Comparison of ENCODE assay signal across 8 mouse cellular contexts in genomic region chr5:144963401-144963800, GRCm38 (mm10). TPM values are rescaled to one million over a fixed set of nuclear protein-coding genes. Genes with fewer than 3 reads are reported as not detected.
DNase-seq lines count a peak whose midpoint lies in the region; ATAC-seq and TF ChIP-seq lines count a peak whose summit lies in the region.

No protein-coding gene starts in this region.

- H3K4me3 ChIP-seq in embryonic facial prominence, embryonic 11.5 days (ENCODE audit: low read depth, low read length) = no peak overlapping the region; the same call in 1 of the 2 replicates
- peak overlapping the region; percentile 94 for H3K4me3 ChIP-seq in midbrain, postnatal 0 days (ENCODE audit: low read depth, low read length)

- H3K27ac ChIP-seq in embryonic facial prominence, embryonic 11.5 days (replicated peaks; ENCODE audit: low read depth, low read length) = 0 out of 2 replicates have a peak overlapping the region, but pooled peaks have one; percentile 28
- peak overlapping the region; percentile 47; the same call in 1 of the 2 replicates for H3K27ac ChIP-seq in midbrain, postnatal 0 days (ENCODE audit: low read depth, low read length)

- WGBS in embryonic facial prominence, embryonic 11.5 days = 61% methylated on average over 3 of the region's 3 CpGs
- 32% methylated on average over 3 of the region's 3 CpGs for WGBS in midbrain, postnatal 0 days

- no peaks in the 10 kb centered on the region for H3K36me3 ChIP-seq in embryonic facial prominence, embryonic 11.5 days (replicated peaks; ENCODE audit: control insufficient read depth, insufficient read depth, low read depth, low read length)
- 0 out of 2 replicates have a peak, but pooled peaks cover 3% of the 10 kb centered on the region for H3K36me3 ChIP-seq in midbrain, postnatal 0 days (ENCODE audit: insufficient read depth, low read length)

- no peak overlapping the region; the same call in 1 of the 2 replicates for H3K4me2 ChIP-seq in embryonic facial prominence, embryonic 11.5 days (ENCODE audit: low read depth, low read length)
- peak overlapping the region; percentile 67 for H3K4me2 ChIP-seq in midbrain, postnatal 0 days (ENCODE audit: low read depth, low read length, poor library complexity, severe bottlenecking)

- no peaks in the 10 kb centered on the region for H3K9me3 ChIP-seq in embryonic facial prominence, embryonic 11.5 days (replicated peaks; ENCODE audit: control insufficient read depth, low read length)
- H3K9me3 ChIP-seq in midbrain, postnatal 0 days (ENCODE audit: low read length) = no peaks in the 10 kb centered on the region

- H3K27me3 ChIP-seq in embryonic facial prominence, embryonic 11.5 days (ENCODE audit: control insufficient read depth, insufficient read depth, low read length) = peaks cover 3% of the 10 kb centered on the region; the same call in 1 of the 2 replicates
- no peaks in the 10 kb centered on the region for H3K27me3 ChIP-seq in midbrain, postnatal 0 days (ENCODE audit: insufficient read depth, low read length)

- intact Hi-C loops in heart, postnatal 10 days (cut with DNase I) = no loop called here

- peak; percentile 37 to 44 for DNase-seq in lung, adult 18-20 months
- no peak for DNase-seq in lung, postnatal 25 days (ENCODE audit: low spot score)
- no peak for DNase-seq in embryonic facial prominence, embryonic 11.5 days (ENCODE audit: low spot score)
- DNase-seq in heart, postnatal 10 days = peak; percentile 35 to 39
- DNase-seq in kidney, postnatal 36 days = peak; percentile 30 to 71
- DNase-seq in midbrain, postnatal 0 days (ENCODE audit: low spot score) = no peak
- DNase-seq in gastrocnemius, postnatal 25 days = no peak
- no peak for DNase-seq in ovary, postnatal 14 days (ENCODE audit: low spot score)

- H3K4me1 ChIP-seq in embryonic facial prominence, embryonic 11.5 days (ENCODE audit: control insufficient read depth, insufficient read depth, low read length) = peaks cover 4% of the 10 kb centered on the region
- peaks cover 20% of the 10 kb centered on the region for H3K4me1 ChIP-seq in midbrain, postnatal 0 days (ENCODE audit: insufficient read depth, low read length)

- TF ChIP-seq CTCF in midbrain, postnatal 0 days (IDR thresholded peaks at IDR 0.05) = no peak

- H3K9ac ChIP-seq in embryonic facial prominence, embryonic 11.5 days (replicated peaks; ENCODE audit: low read length) = no peak overlapping the region
- H3K9ac ChIP-seq in midbrain, postnatal 0 days (replicated peaks; ENCODE audit: low read length, poor library complexity, severe bottlenecking) = 0 out of 2 replicates have a peak overlapping the region, but pooled peaks have one; percentile 4

- ATAC-seq in embryonic facial prominence, embryonic 11.5 days (replicated peaks; ENCODE audit: insufficient number of reproducible peaks, low FRiP score, low TSS enrichment, low read depth) = no peak
- no peak for ATAC-seq in midbrain, postnatal 0 days (ENCODE audit: low FRiP score)

RNA-seq across cellular contexts. Expression of gene Smurf1, which starts 2.2 kb away (rescaled TPM):
- 12.1 and 16.7 TPM in 2 replicates for polyA plus RNA-seq in embryonic facial prominence, embryonic 11.5 days (2014; fragmentation: Nextera tagmentation; extraction: Ambion mirVana)
- total RNA-seq in heart, postnatal 10 days (2021) = 10 to 100 TPM; 28.7 to 33.6 TPM
- 63.0 and 71.1 TPM in 2 replicates for total RNA-seq in midbrain, postnatal 0 days (2014; rRNA removed)
- polyA plus RNA-seq in midbrain, postnatal 0 days (2015; fragmentation: Nextera tagmentation; extraction: Ambion mirVana) = 24.6 and 28.0 TPM in 2 replicates
- total RNA-seq in gastrocnemius, postnatal 25 days (2021) = 10 to 100 TPM; 11.5 to 12.6 TPM

Comparison
In these comparisons a context has a peak if more than half of its experiments do, and no peak if none do; other contexts are left out.
1. DNase-seq: peak in lung, adult 18-20 months (2 of 2), heart, postnatal 10 days (2 of 2) and kidney, postnatal 36 days (2 of 2); none in lung, postnatal 25 days (single experiment), embryonic facial prominence, embryonic 11.5 days (single experiment), midbrain, postnatal 0 days (single experiment), gastrocnemius, postnatal 25 days (single experiment) and ovary, postnatal 14 days (single experiment).